Mouse (Mus musculus): ENCODE measurements around the gene Hnrnpu.
A peak's percentile ranks its signal among the peaks of the same experiment; 100 is the strongest.

Hnrnpu gene

GRCm38 (mm10) chr1:178341435-178341834 is 3.8 kb upstream of the Hnrnpu start:
- no peak for DNase-seq (ENCODE audit: low spot score in 2 of 2)

- DNase-seq (ENCODE audit: low spot score in 2 of 2): no peak
Measured at GRCm38 (mm10) chr1:178340213-178340612, 2.6 kb upstream of the Hnrnpu start.

- DNase-seq (ENCODE audit: low spot score in 2 of 2): peak; percentile 44 to 46
Measured at GRCm38 (mm10) chr1:178338318-178338641, 683 bp upstream of the Hnrnpu start.

- peak; percentile 22 to 30 for DNase-seq (ENCODE audit: low spot score in 2 of 2)
Measured at GRCm38 (mm10) chr1:178336777-178337481, 668 bp downstream of the Hnrnpu start.

- peak; percentile 83 to 96 for DNase-seq (ENCODE audit: low spot score in 2 of 2)
Measured at GRCm38 (mm10) chr1:178336289-178336775, 1.3 kb downstream of the Hnrnpu start.

- no peak for DNase-seq (ENCODE audit: low spot score in 2 of 2)
Measured at GRCm38 (mm10) chr1:178335860-178336261, 1.7 kb downstream of the Hnrnpu start.

- no peak for DNase-seq (ENCODE audit: low spot score in 2 of 2)
Measured at GRCm38 (mm10) chr1:178329946-178330345, 7.7 kb downstream of the Hnrnpu start.

- no peak for DNase-seq (ENCODE audit: low spot score in 2 of 2)
Measured at GRCm38 (mm10) chr1:178329017-178329416, 8.6 kb downstream of the Hnrnpu start.

- DNase-seq (ENCODE audit: low spot score in 2 of 2): no peak
Measured at GRCm38 (mm10) chr1:178326950-178327349, 10.6 kb downstream of the Hnrnpu start.

- DNase-seq (ENCODE audit: low spot score in 2 of 2): no peak
Measured at GRCm38 (mm10) chr1:178326357-178326756, 11.2 kb downstream of the Hnrnpu start.

- DNase-seq (ENCODE audit: low spot score in 2 of 2): no peak
Measured at GRCm38 (mm10) chr1:178324568-178324967, 13.0 kb downstream of the Hnrnpu start.

- DNase-seq (ENCODE audit: low spot score in 2 of 2): no peak
Measured at GRCm38 (mm10) chr1:178323235-178323634, 14.4 kb downstream of the Hnrnpu start.

- no peak for DNase-seq (ENCODE audit: low spot score in 2 of 2)
Measured at GRCm38 (mm10) chr1:178321730-178322357, 15.8 kb downstream of the Hnrnpu start.

GRCm38 (mm10) chr1:178320723-178321590 is 16.6 kb downstream of the Hnrnpu start:
- DNase-seq (ENCODE audit: low spot score in 2 of 2): no peak

GRCm38 (mm10) chr1:178320038-178320722 is 17.4 kb downstream of the Hnrnpu start:
- no peak for DNase-seq (ENCODE audit: low spot score in 2 of 2)

- peak in 1 of 2 experiments; percentile 39 for DNase-seq (ENCODE audit: low spot score in 2 of 2)
Measured at GRCm38 (mm10) chr1:178319295-178320037, 18.1 kb downstream of the Hnrnpu start.

- peak; percentile 95 to 96 for DNase-seq (ENCODE audit: low spot score in 2 of 2)
Measured at GRCm38 (mm10) chr1:178318389-178319184, 19.0 kb downstream of the Hnrnpu start, which contains the start of gene Cox20. Cox20 (plus strand) TSS chr1:178319130.

- peak in 1 of 2 experiments; percentile 89 for DNase-seq (ENCODE audit: low spot score in 2 of 2)
Measured at GRCm38 (mm10) chr1:178318002-178318388, 19.6 kb downstream of the Hnrnpu start.

- DNase-seq (ENCODE audit: low spot score in 2 of 2): no peak
Measured at GRCm38 (mm10) chr1:178317275-178318001, 20.2 kb downstream of the Hnrnpu start.
